Mouse (Mus musculus) kidney, adult 11 months (tissue): ENCODE results near the gene Atxn3.

Source experiments
- DNase-seq: peaks from one replicate; pipeline ENCODE4 v3.0.0; 2022

Atxn3 gene

GRCm38 (mm10) chr12:101884926-101885325, 73.1 kb downstream of the Atxn3 start:
- DNase-seq: no peak

GRCm38 (mm10) chr12:101876374-101876773, 81.7 kb downstream of the Atxn3 start:
- no peak for DNase-seq

GRCm38 (mm10) chr12:101875107-101875506, 82.9 kb downstream of the Atxn3 start:
- DNase-seq: no peak
